Mouse (Mus musculus): ENCODE data around the gene Zfp541. TPM values are rescaled to one million over a fixed set of nuclear protein-coding genes. Genes with fewer than 3 reads are reported as not detected.

The Zfp541 gene
- polyA plus RNA-seq, 2 experiments, result 0.02 TPM; not detected in 1

GRCm38 (mm10) chr7:16133691-16134090, 72.1 kb downstream of the Zfp541 start:
- Histone ChIP-seq H3K9me3 (ENCODE audit: control insufficient read depth, low read length) (no peaks in the 10 kb centered on the region), H3K9ac (replicated peaks) (no peak overlapping the region), H3K36me3 (replicated peaks; ENCODE audit: control insufficient read depth, insufficient read depth, low read depth) (no peaks in the 10 kb centered on the region), H3K27me3 (ENCODE audit: control insufficient read depth, insufficient read depth, low read length) (peaks cover 17% of the 10 kb centered on the region), H3K4me3 (ENCODE audit: insufficient read depth in 1 of 2, low read depth in 2 of 2, low read length in 2 of 2) (no peak overlapping the region), H3K4me1 (replicated peaks; ENCODE audit: control insufficient read depth in 2 of 2, insufficient read depth in 2 of 2, low read length in 1 of 2) (no peaks in the 10 kb centered on the region), H3K27ac (no peak overlapping the region), H3K4me2 (ENCODE audit: low read depth) (no peak overlapping the region)
- DNase-seq (ENCODE audit: low read depth in 3 of 3, low spot score in 3 of 3) (no peak), ATAC-seq (ENCODE audit: insufficient read depth) (no peak)
- 69% methylated on average over 9 of the region's 9 CpGs for WGBS (ENCODE audit: insufficient replicate concordance)
- TF ChIP-seq EP300 (IDR thresholded peaks at IDR 0.05; ENCODE audit: low read depth), result no peak
- no peak for TF ChIP-seq CTCF (IDR thresholded peaks at IDR 0.05; ENCODE audit: low read depth)

GRCm38 (mm10) chr7:16134951-16135392, 73.4 kb downstream of the Zfp541 start:
- Histone ChIP-seq H3K4me2 (ENCODE audit: low read depth) (no peak overlapping the region), H3K27me3 (ENCODE audit: control insufficient read depth, insufficient read depth, low read length) (peaks cover 17% of the 10 kb centered on the region), H3K9ac (replicated peaks) (no peak overlapping the region), H3K4me3 (ENCODE audit: insufficient read depth in 1 of 2, low read depth in 2 of 2, low read length in 2 of 2) (no peak overlapping the region), H3K4me1 (replicated peaks; ENCODE audit: control insufficient read depth in 2 of 2, insufficient read depth in 2 of 2, low read length in 1 of 2) (no peaks in the 10 kb centered on the region), H3K36me3 (replicated peaks; ENCODE audit: control insufficient read depth, insufficient read depth, low read depth) (no peaks in the 10 kb centered on the region), H3K27ac (no peak overlapping the region), H3K9me3 (ENCODE audit: control insufficient read depth, low read length) (no peaks in the 10 kb centered on the region)
- ATAC-seq (ENCODE audit: insufficient read depth), result no peak
- DNase-seq (ENCODE audit: low read depth in 3 of 3, low spot score in 3 of 3), result no peak
- WGBS (ENCODE audit: insufficient replicate concordance), result 60% methylated on average over 7 of the region's 7 CpGs
- no peak for TF ChIP-seq CTCF (IDR thresholded peaks at IDR 0.05; ENCODE audit: low read depth)
- no peak for TF ChIP-seq EP300 (IDR thresholded peaks at IDR 0.05; ENCODE audit: low read depth)

Other genes with a start within 250 kb of the Zfp541 start
- gene Obox6, start 222.1 kb upstream of the Zfp541 start, polyA plus RNA-seq (2012; rRNA removed), result not detected in 2 replicates
- gene Obox6, start 222.1 kb upstream of the Zfp541 start, polyA plus RNA-seq (2014; fragmentation: Nextera tagmentation; extraction: Ambion mirVana), result not detected in 2 replicates
- gene Crx, start 181.8 kb upstream of the Zfp541 start, polyA plus RNA-seq (2012; rRNA removed), result not detected in 2 replicates
- not detected in 2 replicates for gene Crx, start 181.8 kb upstream of the Zfp541 start, polyA plus RNA-seq (2014; fragmentation: Nextera tagmentation; extraction: Ambion mirVana)
- not detected in 2 replicates for gene Crxos, start 179.2 kb upstream of the Zfp541 start, polyA plus RNA-seq (2012; rRNA removed)
- gene Crxos, start 179.2 kb upstream of the Zfp541 start, polyA plus RNA-seq (2014; fragmentation: Nextera tagmentation; extraction: Ambion mirVana), result not detected in 2 replicates
- gene Selenow, start 139.4 kb upstream of the Zfp541 start, polyA plus RNA-seq (2012; rRNA removed), result 169 and 186 TPM in 2 replicates
- 334 and 343 TPM in 2 replicates for gene Selenow, start 139.4 kb upstream of the Zfp541 start, polyA plus RNA-seq (2014; fragmentation: Nextera tagmentation; extraction: Ambion mirVana)
- 32.1 and 56.9 TPM in 2 replicates for gene Nop53, start 115.7 kb upstream of the Zfp541 start, polyA plus RNA-seq (2012; rRNA removed)
- gene Nop53, start 115.7 kb upstream of the Zfp541 start, polyA plus RNA-seq (2014; fragmentation: Nextera tagmentation; extraction: Ambion mirVana), result 75.9 and 96.8 TPM in 2 replicates
- 2.5 and 2.7 TPM in 2 replicates for gene Ehd2, start 94.2 kb upstream of the Zfp541 start, polyA plus RNA-seq (2012; rRNA removed)
- gene Ehd2, start 94.2 kb upstream of the Zfp541 start, polyA plus RNA-seq (2014; fragmentation: Nextera tagmentation; extraction: Ambion mirVana), result 3.0 and 3.2 TPM in 2 replicates
- 1.8 and 2.2 TPM in 2 replicates for gene Bicra, start 13.9 kb upstream of the Zfp541 start, polyA plus RNA-seq (2012; rRNA removed)
- 0.83 and 1.5 TPM in 2 replicates for gene Bicra, start 13.9 kb upstream of the Zfp541 start, polyA plus RNA-seq (2014; fragmentation: Nextera tagmentation; extraction: Ambion mirVana)
- gene Napa, start 36.6 kb downstream of the Zfp541 start, polyA plus RNA-seq (2012; rRNA removed), result 88.9 and 110 TPM in 2 replicates
- 107 and 112 TPM in 2 replicates for gene Napa, start 36.6 kb downstream of the Zfp541 start, polyA plus RNA-seq (2014; fragmentation: Nextera tagmentation; extraction: Ambion mirVana)
- 5.7 and 7.5 TPM in 2 replicates for gene Kptn, start 58.1 kb downstream of the Zfp541 start, polyA plus RNA-seq (2012; rRNA removed)
- gene Kptn, start 58.1 kb downstream of the Zfp541 start, polyA plus RNA-seq (2014; fragmentation: Nextera tagmentation; extraction: Ambion mirVana), result 8.2 and 8.6 TPM in 2 replicates
- gene Slc8a2, start 68.0 kb downstream of the Zfp541 start, polyA plus RNA-seq (2012; rRNA removed), result 0.08 and 0.11 TPM in 2 replicates
- gene Slc8a2, start 68.0 kb downstream of the Zfp541 start, polyA plus RNA-seq (2014; fragmentation: Nextera tagmentation; extraction: Ambion mirVana), result not detected in 2 replicates
- gene Meis3, start 113.3 kb downstream of the Zfp541 start, polyA plus RNA-seq (2012; rRNA removed), result 1.2 and 1.6 TPM in 2 replicates
- 0.70 and 1.0 TPM in 2 replicates for gene Meis3, start 113.3 kb downstream of the Zfp541 start, polyA plus RNA-seq (2014; fragmentation: Nextera tagmentation; extraction: Ambion mirVana)
- gene Dhx34, start 160.2 kb downstream of the Zfp541 start, polyA plus RNA-seq (2012; rRNA removed), result 5.0 and 5.3 TPM in 2 replicates
- gene Dhx34, start 160.2 kb downstream of the Zfp541 start, polyA plus RNA-seq (2014; fragmentation: Nextera tagmentation; extraction: Ambion mirVana), result 3.6 and 3.7 TPM in 2 replicates
- 0.47 and 0.56 TPM in 2 replicates for gene C5ar2, start 182.3 kb downstream of the Zfp541 start, polyA plus RNA-seq (2012; rRNA removed)
- 0.30 and 0.33 TPM in 2 replicates for gene C5ar2, start 182.3 kb downstream of the Zfp541 start, polyA plus RNA-seq (2014; fragmentation: Nextera tagmentation; extraction: Ambion mirVana)
- gene C5ar1, start 197.7 kb downstream of the Zfp541 start, polyA plus RNA-seq (2012; rRNA removed), result 0.95 and 1.1 TPM in 2 replicates
- 1.1 and 1.9 TPM in 2 replicates for gene C5ar1, start 197.7 kb downstream of the Zfp541 start, polyA plus RNA-seq (2014; fragmentation: Nextera tagmentation; extraction: Ambion mirVana)
- gene Inafm1, start 211.8 kb downstream of the Zfp541 start, polyA plus RNA-seq (2012; rRNA removed), result 7.9 and 8.3 TPM in 2 replicates
- gene Inafm1, start 211.8 kb downstream of the Zfp541 start, polyA plus RNA-seq (2014; fragmentation: Nextera tagmentation; extraction: Ambion mirVana), result 3.5 and 4.0 TPM in 2 replicates
- gene Ccdc9, start 225.0 kb downstream of the Zfp541 start, polyA plus RNA-seq (2012; rRNA removed), result 15.9 and 24.7 TPM in 2 replicates
- gene Ccdc9, start 225.0 kb downstream of the Zfp541 start, polyA plus RNA-seq (2014; fragmentation: Nextera tagmentation; extraction: Ambion mirVana), result 4.2 and 7.6 TPM in 2 replicates
- 3.2 and 3.8 TPM in 2 replicates for gene Bbc3, start 246.6 kb downstream of the Zfp541 start, polyA plus RNA-seq (2012; rRNA removed)
- 2.0 and 3.3 TPM in 2 replicates for gene Bbc3, start 246.6 kb downstream of the Zfp541 start, polyA plus RNA-seq (2014; fragmentation: Nextera tagmentation; extraction: Ambion mirVana)